Mouse (Mus musculus): ENCODE results near the gene Aldh1l2. TPM values are rescaled to one million over a fixed set of nuclear protein-coding genes. Genes with fewer than 3 reads are reported as not detected.

The Aldh1l2 gene
- polyA plus RNA-seq, 1 experiment: 0.99 TPM

GRCm38 (mm10) chr10:83457531-83457930, 76.4 kb downstream of the Aldh1l2 start:
- no peak for DNase-seq (ENCODE audit: low read depth)

- DNase-seq (ENCODE audit: low read depth): no peak
Observed at GRCm38 (mm10) chr10:83448582-83448981, 85.4 kb downstream of the Aldh1l2 start.

Other genes with a start within 250 kb of the Aldh1l2 start
- 22.7 and 33.6 TPM in 2 replicates for gene Slc41a2, start 196.3 kb downstream of the Aldh1l2 start, polyA plus RNA-seq (2012; rRNA removed)
- 0.36 and 0.38 TPM in 2 replicates for gene D10Wsu102e, start 173.9 kb downstream of the Aldh1l2 start, polyA plus RNA-seq (2012; rRNA removed)
- gene Washc4, start 9.6 kb upstream of the Aldh1l2 start, polyA plus RNA-seq (2012; rRNA removed): 2.6 and 4.8 TPM in 2 replicates
- 17.0 and 34.2 TPM in 2 replicates for gene Appl2, start 114.6 kb upstream of the Aldh1l2 start, polyA plus RNA-seq (2012; rRNA removed)
- 9.3 and 10.0 TPM in 2 replicates for gene 1500009L16Rik, start 188.7 kb upstream of the Aldh1l2 start, polyA plus RNA-seq (2012; rRNA removed)

All from gonadal fat pad, adult 2 months (tissue).